Comparison of ENCODE assay signal across 9 mouse cellular contexts in the genomic region with DNA sequence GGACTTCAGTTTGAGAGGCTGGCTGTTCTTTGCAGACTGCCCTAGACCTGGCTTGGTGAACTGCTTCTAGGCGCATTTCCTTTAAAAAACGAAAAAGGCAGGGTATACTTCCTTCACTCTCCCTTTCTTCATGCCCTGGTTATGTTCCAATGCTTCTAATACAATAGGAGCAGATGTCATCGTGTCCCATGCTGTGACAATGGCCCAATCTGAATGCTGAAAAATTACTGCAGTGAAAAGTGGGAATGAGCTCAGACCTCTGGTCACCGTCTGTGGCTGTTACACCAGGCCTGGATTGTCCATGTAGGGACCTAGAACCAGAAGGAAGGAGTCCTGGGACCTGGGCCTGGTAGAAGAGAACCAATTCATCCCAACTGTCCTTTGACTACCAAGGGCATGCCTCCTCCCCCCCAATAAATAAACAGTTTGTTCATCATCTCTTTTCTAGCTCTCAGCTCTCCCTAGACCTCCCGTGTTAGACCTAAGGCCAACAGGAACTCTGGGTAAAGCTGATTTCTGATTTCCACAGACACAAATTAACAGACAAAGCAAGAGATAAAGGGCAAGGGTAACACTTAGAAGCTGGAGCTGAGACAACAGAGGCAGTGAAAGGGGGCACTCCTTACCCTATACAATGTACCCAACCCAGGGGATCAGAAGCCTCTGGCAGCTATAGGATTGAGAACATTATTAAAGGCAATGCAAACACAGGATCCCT. TPM values are rescaled to one million over a fixed set of nuclear protein-coding genes. Genes with fewer than 3 reads are reported as not detected.
DNase-seq lines count a peak whose midpoint lies in the region; ATAC-seq and TF ChIP-seq lines count a peak whose summit lies in the region.
"Had no signal": no experiment of that assay in that cellular context is flagged by ENCODE, and none has a peak within 500 bp of the region (broad histone marks: within the 10 kb centered on the region; RNA-seq: fewer than 3 reads in every experiment).

No protein-coding gene starts in this region.

- peak overlapping the region; percentile 19; the same call in 1 of the 2 replicates for H3K27ac ChIP-seq in kidney, embryonic 16.5 days (ENCODE audit: low read length)
- peak overlapping the region; percentile 58 for H3K27ac ChIP-seq in cerebellum, adult 2 months (ENCODE audit: insufficient read depth, low read length)
- 0 out of 2 replicates have a peak overlapping the region, but pooled peaks have one; percentile 31 for H3K27ac ChIP-seq in forebrain, embryonic 15.5 days (replicated peaks)
- H3K27ac ChIP-seq in midbrain, embryonic 12.5 days (replicated peaks), result peak overlapping the region; percentile 40; the same call in 1 of the 2 replicates

- no peak overlapping the region for H3K4me2 ChIP-seq in kidney, embryonic 16.5 days (replicated peaks; ENCODE audit: low read depth, low read length)
- H3K4me2 ChIP-seq in forebrain, embryonic 15.5 days (replicated peaks), result no peak overlapping the region
- no peak overlapping the region for H3K4me2 ChIP-seq in midbrain, embryonic 12.5 days (replicated peaks)

- 0 out of 2 replicates have a peak, but pooled peaks have one; percentile 9 for TF ChIP-seq POLR2A in cerebellum, adult 2 months (IDR thresholded peaks at IDR 0.05; ENCODE audit: borderline replicate concordance, insufficient read depth, low read length)

- no peak for DNase-seq in kidney, adult 8-10 months
- peak; percentile 76 to 88 for DNase-seq in cerebellum, adult 2 months
- no peak for DNase-seq in adrenal gland, postnatal 36 days
- no peak for DNase-seq in retina, postnatal 1 day
- no peak for DNase-seq in layer of hippocampus, adult 18-20 months (ENCODE audit: low spot score in 2 of 2)

- no peak overlapping the region for H3K9ac ChIP-seq in kidney, embryonic 16.5 days (replicated peaks; ENCODE audit: low read length)
- H3K9ac ChIP-seq in forebrain, embryonic 15.5 days (replicated peaks), result no peak overlapping the region
- no peak overlapping the region for H3K9ac ChIP-seq in midbrain, embryonic 12.5 days (replicated peaks)

- H3K27me3 ChIP-seq in kidney, embryonic 16.5 days (ENCODE audit: insufficient read depth, low read length), result no peaks in the 10 kb centered on the region
- H3K27me3 ChIP-seq in cerebellum, adult 2 months (ENCODE audit: control insufficient read depth, insufficient read depth, low read length), result no peaks in the 10 kb centered on the region
- H3K27me3 ChIP-seq in forebrain, embryonic 15.5 days, result no peaks in the 10 kb centered on the region
- H3K27me3 ChIP-seq in midbrain, embryonic 12.5 days, result no peaks in the 10 kb centered on the region

- no peak for TF ChIP-seq CTCF in cerebellum, adult 2 months (IDR thresholded peaks at IDR 0.05; ENCODE audit: borderline replicate concordance, insufficient read depth, low read depth, low read length)

- H3K9me3 ChIP-seq in kidney, embryonic 16.5 days (ENCODE audit: low read length), result no peaks in the 10 kb centered on the region
- H3K9me3 ChIP-seq in forebrain, embryonic 15.5 days, result no peaks in the 10 kb centered on the region
- H3K9me3 ChIP-seq in midbrain, embryonic 12.5 days, result no peaks in the 10 kb centered on the region

- H3K4me1 ChIP-seq in kidney, embryonic 16.5 days (ENCODE audit: insufficient read depth, low read length), result peaks cover 52% of the 10 kb centered on the region
- peaks cover 66% of the 10 kb centered on the region for H3K4me1 ChIP-seq in cerebellum, adult 2 months (ENCODE audit: control insufficient read depth, insufficient read depth, low read length)
- peaks cover 53% of the 10 kb centered on the region for H3K4me1 ChIP-seq in forebrain, embryonic 15.5 days
- peaks cover 50% of the 10 kb centered on the region for H3K4me1 ChIP-seq in midbrain, embryonic 12.5 days

- H3K4me3 ChIP-seq in kidney, embryonic 16.5 days (ENCODE audit: low read length), result no peak overlapping the region
- H3K4me3 ChIP-seq in cerebellum, adult 2 months (replicated peaks; ENCODE audit: insufficient read depth, low read depth, low read length), result no peak overlapping the region
- H3K4me3 ChIP-seq in forebrain, embryonic 15.5 days, result no peak overlapping the region
- H3K4me3 ChIP-seq in midbrain, embryonic 12.5 days, result no peak overlapping the region

- no peaks in the 10 kb centered on the region for H3K36me3 ChIP-seq in kidney, embryonic 16.5 days (ENCODE audit: insufficient read depth, low read length)
- H3K36me3 ChIP-seq in forebrain, embryonic 15.5 days, result no peaks in the 10 kb centered on the region
- no peaks in the 10 kb centered on the region for H3K36me3 ChIP-seq in midbrain, embryonic 12.5 days

- ATAC-seq in kidney, embryonic 16.5 days (ENCODE audit: low FRiP score, low TSS enrichment), result no peak
- no peak for ATAC-seq in forebrain, embryonic 15.5 days (replicated peaks)
- ATAC-seq in midbrain, embryonic 12.5 days (ENCODE audit: low FRiP score, low read depth), result no peak

- WGBS in kidney, embryonic 16.5 days, result 78% methylated on average over 5 of the region's 5 CpGs
- WGBS in cerebellum, adult 2 months, result 8% methylated on average over 5 of the region's 5 CpGs
- 78% methylated on average over 5 of the region's 5 CpGs for WGBS in forebrain, embryonic 15.5 days
- 74% methylated on average over 5 of the region's 5 CpGs for whole genome bisulfite sequencing in midbrain, embryonic 12.5 days

RNA-seq across cellular contexts. Expression of a gene that starts 8.7 kb away (rescaled TPM):
- not detected in 2 replicates for polyA plus RNA-seq in kidney, embryonic 16.5 days (2015; fragmentation: Nextera tagmentation; extraction: Ambion mirVana)
- not detected in 2 replicates for polyA plus RNA-seq in cerebellum, adult 2 months (2012; rRNA removed)
- 0.31 and 0.39 TPM in 2 replicates for polyA plus RNA-seq in forebrain, embryonic 15.5 days (2015; fragmentation: Nextera tagmentation; extraction: Ambion mirVana)
- polyA plus RNA-seq in midbrain, embryonic 12.5 days (2016; fragmentation: Nextera tagmentation; extraction: Ambion mirVana), result not detected in 2 replicates
- not detected for total RNA-seq in adrenal gland, postnatal 36 days (2021)
- not detected for total RNA-seq in layer of hippocampus, adult 18-20 months (2021)
- polyA plus RNA-seq: limb, embryonic 11.5 days had no signal

RNA-seq across cellular contexts. Expression of a gene that starts 30.8 kb away (rescaled TPM):
- polyA plus RNA-seq in kidney, embryonic 16.5 days (2015; fragmentation: Nextera tagmentation; extraction: Ambion mirVana), result 23.2 and 23.7 TPM in 2 replicates
- 60.8 and 68.9 TPM in 2 replicates for polyA plus RNA-seq in cerebellum, adult 2 months (2012; rRNA removed)
- polyA plus RNA-seq in forebrain, embryonic 15.5 days (2015; fragmentation: Nextera tagmentation; extraction: Ambion mirVana), result 34.7 and 34.8 TPM in 2 replicates
- polyA plus RNA-seq in midbrain, embryonic 12.5 days (2016; fragmentation: Nextera tagmentation; extraction: Ambion mirVana), result 30.7 and 31.8 TPM in 2 replicates
- 10 to 100 TPM; 73.9 to 77.8 TPM for total RNA-seq in adrenal gland, postnatal 36 days (2021)
- total RNA-seq in layer of hippocampus, adult 18-20 months (2021), result 100 to 1,000 TPM; 202 to 217 TPM

Comparison
In these comparisons a context has a peak if more than half of its experiments do, and no peak if none do; other contexts are left out.
1. DNase-seq: peak in cerebellum, adult 2 months (2 of 2); none in kidney, adult 8-10 months (0 of 2), adrenal gland, postnatal 36 days (0 of 2), retina, postnatal 1 day (single experiment) and layer of hippocampus, adult 18-20 months (0 of 2).
2. Peak in every context shown above with its lines, with median percentiles within 50 percentile points of each other: H3K27ac ChIP-seq.